Mouse (Mus musculus) R1 (cell line): ENCODE data around the gene Gm37240.

ENCODE experiments used
- DNase-seq: peaks from one replicate; pipeline ENCODE4 v3.0.0-alpha.2; 2018; ENCODE audit warnings: low read depth, low spot score

The Gm37240 gene

DNA sequence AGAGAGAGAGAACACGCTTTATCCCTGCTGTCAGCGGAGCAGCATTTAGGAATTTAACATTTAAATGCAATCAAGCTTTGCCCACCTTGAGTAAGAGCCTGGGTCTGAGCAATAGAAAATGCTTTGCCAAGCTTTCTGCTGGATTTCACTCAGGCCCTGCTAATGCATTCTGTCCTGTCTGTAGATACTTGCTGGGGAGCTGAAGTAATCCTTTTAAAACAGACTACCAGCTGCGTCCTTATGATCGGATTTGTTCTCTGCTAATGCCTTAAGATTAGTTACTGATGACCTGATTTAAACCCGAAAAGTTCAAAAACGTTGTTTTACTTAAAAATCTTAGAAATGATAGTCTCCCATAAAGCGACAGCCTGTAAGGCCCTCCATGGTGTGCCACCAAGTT lies 206.2 kb downstream of the Gm37240 start:
- DNase-seq, result no peak

- DNase-seq, result no peak
Measured at GRCm38 (mm10) chr3:85679960-85680359, 207.4 kb downstream of the Gm37240 start.

- DNase-seq, result no peak
Measured at GRCm38 (mm10) chr3:85679312-85679933, 207.9 kb downstream of the Gm37240 start.

- DNase-seq, result no peak
Measured at GRCm38 (mm10) chr3:85677952-85678351, 209.4 kb downstream of the Gm37240 start.

DNA sequence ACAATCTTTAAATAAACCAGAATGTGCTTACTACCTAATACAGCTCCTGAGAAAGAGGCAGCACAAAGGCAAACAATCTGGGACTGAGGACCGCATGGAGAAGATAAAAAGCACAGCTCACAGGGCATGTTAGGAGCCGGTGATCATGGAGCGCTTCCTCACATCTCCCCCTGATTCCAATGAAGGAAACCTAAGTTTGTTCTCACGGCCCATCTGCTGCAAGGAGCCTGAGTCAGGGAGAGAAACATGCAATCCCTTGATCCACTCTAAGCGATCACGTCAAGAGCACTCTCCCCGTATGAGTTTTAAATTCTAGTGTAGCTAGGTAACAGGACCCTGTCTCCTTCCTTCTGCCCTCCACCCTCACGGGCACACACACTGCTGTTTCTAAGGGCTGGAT lies 210.2 kb downstream of the Gm37240 start:
- no peak for DNase-seq

- no peak for DNase-seq
Measured at GRCm38 (mm10) chr3:85669844-85670243, 217.5 kb downstream of the Gm37240 start.

DNA sequence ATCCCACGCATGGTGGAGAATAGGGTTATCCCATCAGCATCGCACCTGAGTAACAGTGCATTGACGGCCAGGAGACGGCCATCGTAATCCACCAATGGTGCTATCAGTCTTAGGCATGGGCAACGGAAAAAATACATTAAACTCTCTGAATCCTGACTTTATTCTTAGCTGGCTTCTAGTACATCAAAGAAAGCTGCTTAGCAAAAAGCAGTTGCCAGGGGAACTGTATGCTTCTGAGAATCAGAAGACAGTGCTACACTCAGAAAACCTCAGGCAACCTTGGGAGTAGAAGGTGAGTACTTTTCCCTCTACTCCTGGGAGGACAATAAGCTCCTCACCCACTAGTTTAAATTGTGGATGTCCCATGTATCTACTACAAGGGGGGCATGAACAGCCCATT lies 219.6 kb downstream of the Gm37240 start:
- no peak for DNase-seq

- DNase-seq, result no peak
Measured at GRCm38 (mm10) chr3:85666736-85667135, 220.6 kb downstream of the Gm37240 start.

DNA sequence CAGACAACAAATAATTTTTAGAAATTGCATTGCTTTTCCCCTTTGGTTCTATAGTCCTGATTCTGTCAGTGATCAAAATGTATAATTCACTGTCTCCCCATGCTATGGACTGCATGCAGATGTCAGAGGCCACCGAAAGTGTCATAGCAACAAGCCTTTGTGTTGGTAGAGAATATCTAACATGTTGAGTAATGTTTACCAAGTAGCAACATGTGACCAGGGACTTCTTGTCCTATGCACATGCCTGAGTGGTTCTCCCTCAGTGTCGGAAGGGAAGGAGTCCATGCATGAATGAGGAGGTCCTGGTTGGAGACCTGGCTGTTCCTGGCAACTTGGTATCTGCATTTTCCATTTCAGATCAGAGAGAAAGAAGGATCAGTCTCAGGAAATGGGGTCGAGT lies 221.2 kb downstream of the Gm37240 start:
- DNase-seq, result no peak

DNA sequence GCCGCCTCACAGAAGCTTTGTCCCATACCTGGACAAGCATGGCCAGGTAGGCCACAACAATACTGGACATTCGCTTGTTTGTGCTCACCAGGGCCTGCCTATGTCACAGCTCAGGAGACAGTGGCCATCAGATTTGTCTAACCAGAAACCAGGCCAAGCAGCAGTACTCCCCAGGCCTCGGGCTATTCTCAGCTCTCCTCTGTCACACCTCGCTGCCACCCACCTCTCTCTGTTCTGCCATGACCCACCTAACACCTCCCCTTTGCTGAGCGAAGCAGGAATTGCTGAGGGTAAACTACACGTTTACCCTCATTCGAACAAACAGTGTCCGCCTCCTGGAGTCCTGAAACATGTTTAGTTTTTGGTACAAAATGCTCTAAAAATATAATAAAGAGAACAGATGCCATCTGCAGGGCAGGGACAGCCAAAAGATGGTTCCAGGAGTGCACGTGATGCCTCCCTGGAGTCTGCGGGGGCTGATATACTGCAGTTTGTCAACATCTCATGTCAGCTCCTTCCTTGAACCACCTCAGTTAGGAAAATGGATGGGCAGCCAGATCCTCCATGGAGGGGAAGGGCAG lies 222.6 kb downstream of the Gm37240 start:
- DNase-seq, result no peak

DNA sequence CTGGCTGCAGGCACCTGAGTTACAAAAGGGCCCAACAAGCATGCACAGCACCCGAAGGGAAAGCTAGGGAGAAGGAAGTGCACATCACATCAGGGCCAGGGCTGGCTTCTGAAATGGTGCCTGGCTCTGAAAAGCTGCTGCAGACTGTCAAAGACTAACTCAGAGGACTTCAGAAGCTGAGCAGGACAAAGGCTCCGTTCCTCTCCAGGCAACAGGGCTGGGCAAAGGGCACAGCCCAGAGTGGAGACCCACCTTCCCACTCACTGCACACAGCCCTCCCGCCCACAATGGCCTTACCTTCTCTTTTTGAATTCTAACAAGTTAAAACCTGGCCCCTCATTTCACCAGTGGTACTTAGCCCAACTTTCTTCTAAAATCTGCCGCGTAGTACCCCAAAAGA lies 223.5 kb downstream of the Gm37240 start:
- DNase-seq, result no peak

DNA sequence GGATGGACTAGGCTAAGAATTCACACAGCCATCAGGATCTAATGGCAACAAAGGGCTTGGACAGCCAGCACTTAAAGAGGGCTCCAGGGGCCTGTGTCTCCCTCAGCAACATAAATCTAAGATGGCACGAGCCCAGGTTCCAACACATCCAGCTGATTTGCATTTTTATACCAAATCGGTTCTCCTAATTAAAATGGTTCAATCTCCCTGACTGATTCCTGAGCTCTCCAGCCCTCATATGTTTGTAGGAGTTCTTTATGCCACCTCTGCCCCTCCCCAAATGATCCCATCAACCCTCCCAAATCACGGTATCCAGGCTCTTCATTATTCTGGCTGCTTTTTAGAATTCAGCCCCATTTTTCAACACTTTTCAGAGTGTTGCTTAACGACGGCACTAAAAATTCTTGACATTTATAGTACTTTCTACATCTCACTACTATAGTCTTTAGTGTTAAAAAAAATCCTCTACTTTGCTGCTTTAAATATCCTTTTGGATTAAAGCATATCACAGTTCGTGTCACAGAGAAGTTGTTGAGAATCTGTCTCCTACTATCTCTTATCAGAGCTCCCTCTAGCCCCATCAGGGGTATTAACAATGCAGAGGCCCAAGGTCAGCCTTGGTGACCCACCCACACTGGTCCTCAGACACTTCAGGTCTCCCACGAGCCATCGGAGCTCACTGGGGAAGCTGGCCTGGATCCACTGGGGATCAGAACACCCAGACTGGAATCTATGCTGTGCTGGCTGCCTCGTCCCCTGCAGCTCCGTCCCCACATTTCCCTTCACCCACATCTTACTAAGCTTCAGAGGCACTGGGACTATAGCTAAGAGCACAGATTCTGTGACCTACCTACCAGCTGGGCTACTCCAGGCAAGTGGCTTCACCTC lies 225.1 kb downstream of the Gm37240 start:
- no peak for DNase-seq

DNA sequence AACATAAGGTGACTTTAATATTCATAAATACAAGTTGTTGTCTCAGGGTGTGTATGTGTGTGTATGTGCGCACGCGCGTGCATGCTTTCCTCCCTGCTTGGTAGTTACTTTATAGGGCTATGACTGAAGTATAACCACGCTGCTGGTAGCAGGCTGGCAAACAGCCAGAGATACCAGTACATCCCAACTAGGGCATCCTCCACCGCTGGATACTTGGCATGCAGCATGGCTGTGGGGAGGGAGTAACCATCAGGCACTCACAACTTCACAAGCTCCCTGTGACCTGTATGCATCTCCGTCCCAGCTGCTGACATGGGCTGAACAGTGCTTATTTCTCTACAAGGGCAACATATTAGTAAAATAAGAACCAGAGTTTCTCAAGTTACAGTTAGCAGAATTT lies 227.6 kb downstream of the Gm37240 start:
- DNase-seq, result no peak

GRCm38 (mm10) chr3:85655538-85655937 lies 231.8 kb downstream of the Gm37240 start:
- no peak for DNase-seq

DNA sequence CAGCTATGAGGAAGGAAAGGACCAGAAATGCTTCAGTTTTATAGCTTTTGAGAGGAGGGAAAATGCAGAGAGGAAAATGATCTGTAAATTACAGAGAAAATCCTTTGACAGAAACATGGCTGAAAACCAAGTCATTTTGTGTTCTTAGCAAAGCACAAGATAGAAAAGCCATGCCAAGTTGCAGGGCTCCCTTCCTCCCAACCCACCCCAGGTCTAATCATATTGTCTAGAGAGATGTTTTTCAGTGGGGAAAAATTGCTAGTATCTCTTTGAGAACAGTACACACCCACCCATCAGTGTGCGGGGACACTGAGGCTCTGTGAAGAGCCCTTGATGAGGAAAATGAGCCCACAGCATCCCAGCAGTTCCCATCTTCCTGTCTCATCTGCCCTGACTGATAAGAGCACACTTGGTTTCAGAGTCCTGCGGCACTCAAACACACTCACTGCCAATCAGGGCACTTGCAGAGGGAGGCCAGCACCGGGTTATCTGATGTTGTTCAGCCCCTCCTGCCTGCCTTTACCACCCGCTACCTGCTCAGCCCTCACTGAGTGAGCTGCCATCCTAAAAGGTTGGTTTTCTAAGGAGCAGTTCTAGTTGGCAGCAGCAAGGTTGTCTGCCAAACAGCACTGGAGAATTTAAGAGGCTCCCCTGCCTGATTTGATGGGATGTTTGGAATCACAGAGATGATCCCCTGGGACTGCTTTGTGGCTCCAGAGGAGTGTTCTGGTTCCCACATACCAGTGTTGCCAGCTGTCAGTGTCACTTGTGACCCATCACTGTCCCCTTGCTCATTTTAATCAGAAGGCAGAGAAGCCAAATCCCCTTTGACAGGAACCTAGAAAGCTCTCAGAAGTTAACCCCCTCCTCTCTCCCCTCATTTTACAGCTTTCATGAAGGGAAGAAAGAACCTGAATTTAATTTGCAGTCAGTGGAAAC lies 234.3 kb downstream of the Gm37240 start:
- DNase-seq, result no peak

GRCm38 (mm10) chr3:85649176-85649575 lies 238.1 kb downstream of the Gm37240 start:
- no peak for DNase-seq

DNA sequence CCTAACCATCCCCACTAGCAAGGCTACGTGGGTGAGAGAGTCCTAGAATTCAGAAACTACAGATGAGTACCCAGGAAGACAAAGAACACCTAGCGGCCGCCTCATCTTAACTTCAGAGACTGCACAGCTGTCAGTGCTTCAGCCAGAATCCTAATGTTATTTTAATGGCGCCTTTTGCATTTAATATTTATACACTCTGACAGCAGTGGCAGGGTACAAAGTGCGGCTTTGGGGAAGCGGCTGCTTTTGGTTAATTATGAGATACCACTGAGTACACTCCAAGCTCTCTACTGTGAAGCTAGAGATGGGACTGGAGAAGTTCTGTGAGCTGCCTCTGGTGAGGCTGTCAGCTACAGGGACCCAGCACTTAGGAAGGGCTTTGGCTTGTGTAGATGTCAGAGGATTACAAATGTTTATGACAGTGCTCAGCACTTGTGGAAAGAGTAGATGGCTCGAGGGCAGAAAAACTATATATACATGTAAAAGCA lies 241.8 kb downstream of the Gm37240 start:
- no peak for DNase-seq

GRCm38 (mm10) chr3:85644814-85645213 lies 242.5 kb downstream of the Gm37240 start:
- no peak for DNase-seq

DNA sequence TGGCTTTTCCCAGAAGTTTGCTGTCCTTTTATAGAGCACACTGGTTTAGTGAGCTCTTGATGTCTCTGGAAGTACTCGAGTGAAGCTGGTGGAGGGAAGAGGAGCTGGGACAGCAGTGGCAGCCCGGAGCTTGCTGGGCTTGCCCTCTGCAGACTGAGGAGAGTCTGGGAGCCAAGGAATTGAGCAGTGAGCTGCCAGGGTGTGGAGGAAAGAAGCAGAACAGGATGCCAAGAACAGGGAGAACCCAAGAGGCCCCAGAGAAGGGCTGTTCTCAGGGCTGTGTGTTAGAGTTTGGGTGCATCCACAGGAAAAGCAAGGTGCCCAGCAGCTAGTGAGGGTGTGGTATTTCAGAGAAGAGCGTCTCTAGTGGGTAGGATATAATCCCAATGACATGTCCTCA lies 245.6 kb downstream of the Gm37240 start:
- DNase-seq, result no peak

- DNase-seq, result no peak
Measured at GRCm38 (mm10) chr3:85636716-85637447, 250.4 kb downstream of the Gm37240 start.

DNA sequence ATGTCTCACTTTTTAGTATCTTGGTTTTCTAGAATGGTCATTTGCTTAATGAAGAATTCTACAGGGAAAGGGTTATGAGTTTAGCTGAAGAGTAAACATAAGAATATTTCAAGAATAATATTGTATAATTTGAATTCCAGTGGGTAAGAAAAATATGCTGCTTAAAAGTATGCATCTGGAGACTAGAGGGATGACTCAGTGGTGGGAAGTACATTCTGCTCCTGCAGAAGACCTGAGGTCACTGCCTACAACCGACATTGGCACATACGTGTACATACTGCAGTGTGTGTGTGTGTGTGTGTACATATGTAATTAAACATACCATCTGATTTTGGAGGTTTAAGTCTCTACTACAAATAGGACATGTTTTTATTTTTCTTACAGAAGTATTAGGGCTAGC lies 251.7 kb downstream of the Gm37240 start:
- no peak for DNase-seq
